Mouse (Mus musculus) cortical plate, adult 2 months (tissue): ENCODE data around the gene Slc22a21.

Experiments
- CTCF ChIP-seq: fragments of 200-500 bp; IDR thresholded peaks from 2 replicates; pipeline ENCODE4 v1.5.1; 2011; ENCODE audit warnings: mild to moderate bottlenecking, control low read depth, low read length; ENCODE audit not compliant: insufficient read depth; ENCODE audit errors: extremely low read depth
- POLR2A ChIP-seq: fragments of 200-500 bp; IDR thresholded peaks from 2 replicates; pipeline ENCODE4 v1.6.1; 2011; ENCODE audit warnings: mild to moderate bottlenecking, low read length, control low read depth; ENCODE audit not compliant: insufficient read depth; ENCODE audit errors: extremely low read depth

GRCm38 (mm10) chr11:54011255-54011654 lies 31.1 kb upstream of the Slc22a21 start:
- TF ChIP-seq CTCF (no peak), POLR2A (no peak)
